Mouse (Mus musculus): ENCODE data around the gene Ctns. TPM values are rescaled to one million over a fixed set of nuclear protein-coding genes. Genes with fewer than 3 reads are reported as not detected.

Ctns gene
- 1.8 and 3.1 TPM in 2 replicates for polyA plus RNA-seq (2012)

GRCm38 (mm10) chr11:73198603-73199229 is at the start of gene Ctns:
Ctns (minus strand) TSS chr11:73199042.
- no peak for TF ChIP-seq GATA1 (IDR thresholded peaks at IDR 0.05; ENCODE audit: low read length)

- TF ChIP-seq GATA1 (IDR thresholded peaks at IDR 0.05; ENCODE audit: low read length), result no peak
Observed at GRCm38 (mm10) chr11:73242777-73243176, 43.9 kb upstream of the Ctns start.

- no peak for TF ChIP-seq GATA1 (IDR thresholded peaks at IDR 0.05; ENCODE audit: low read length)
Observed at GRCm38 (mm10) chr11:73242199-73242598, 43.4 kb upstream of the Ctns start.

GRCm38 (mm10) chr11:73236731-73237130 is 37.9 kb upstream of the Ctns start:
- TF ChIP-seq GATA1 (IDR thresholded peaks at IDR 0.05; ENCODE audit: low read length), result no peak

- TF ChIP-seq GATA1 (IDR thresholded peaks at IDR 0.05; ENCODE audit: low read length), result no peak
Observed at GRCm38 (mm10) chr11:73235990-73236701, 37.3 kb upstream of the Ctns start.

GRCm38 (mm10) chr11:73233992-73234391 is 35.1 kb upstream of the Ctns start, which contains the start of gene Trpv1:
Trpv1 (plus strand) TSS chr11:73234292.
- TF ChIP-seq GATA1 (IDR thresholded peaks at IDR 0.05; ENCODE audit: low read length), result no peak

GRCm38 (mm10) chr11:73232513-73232912 is 33.7 kb upstream of the Ctns start:
- no peak for TF ChIP-seq GATA1 (IDR thresholded peaks at IDR 0.05; ENCODE audit: low read length)

- no peak for TF ChIP-seq GATA1 (IDR thresholded peaks at IDR 0.05; ENCODE audit: low read length)
Observed at GRCm38 (mm10) chr11:73230081-73230480, 31.2 kb upstream of the Ctns start.

GRCm38 (mm10) chr11:73228881-73229280 is 30.0 kb upstream of the Ctns start:
- no peak for TF ChIP-seq GATA1 (IDR thresholded peaks at IDR 0.05; ENCODE audit: low read length)

GRCm38 (mm10) chr11:73225856-73226255 is 27.0 kb upstream of the Ctns start:
- no peak for TF ChIP-seq GATA1 (IDR thresholded peaks at IDR 0.05; ENCODE audit: low read length)

GRCm38 (mm10) chr11:73223966-73224365 is 25.1 kb upstream of the Ctns start:
- TF ChIP-seq GATA1 (IDR thresholded peaks at IDR 0.05; ENCODE audit: low read length), result no peak

- TF ChIP-seq GATA1 (IDR thresholded peaks at IDR 0.05; ENCODE audit: low read length), result no peak
Observed at GRCm38 (mm10) chr11:73222846-73223245, 24.0 kb upstream of the Ctns start.

- TF ChIP-seq GATA1 (IDR thresholded peaks at IDR 0.05; ENCODE audit: low read length), result no peak
Observed at GRCm38 (mm10) chr11:73220651-73221050, 21.8 kb upstream of the Ctns start.

- no peak for TF ChIP-seq GATA1 (IDR thresholded peaks at IDR 0.05; ENCODE audit: low read length)
Observed at GRCm38 (mm10) chr11:73219671-73220070, 20.8 kb upstream of the Ctns start.

- no peak for TF ChIP-seq GATA1 (IDR thresholded peaks at IDR 0.05; ENCODE audit: low read length)
Observed at GRCm38 (mm10) chr11:73213956-73214355, 15.1 kb upstream of the Ctns start.

GRCm38 (mm10) chr11:73207621-73208020 is 8.8 kb upstream of the Ctns start:
- TF ChIP-seq GATA1 (IDR thresholded peaks at IDR 0.05; ENCODE audit: low read length), result no peak

GRCm38 (mm10) chr11:73205194-73205593 is 6.4 kb upstream of the Ctns start:
- TF ChIP-seq GATA1 (IDR thresholded peaks at IDR 0.05; ENCODE audit: low read length), result no peak

Data from G1E-ER4 (cell line).